Comparison of ENCODE assay signal across 16 mouse cellular contexts in genomic region chr2:29191216-29192215, GRCm38 (mm10).
DNase-seq lines count a peak whose midpoint lies in the region; ATAC-seq and TF ChIP-seq lines count a peak whose summit lies in the region.
"Had no signal": no experiment of that assay in that cellular context is flagged by ENCODE, and none has a peak within 500 bp of the region (broad histone marks: within the 10 kb centered on the region; RNA-seq: fewer than 3 reads in every experiment).

No protein-coding gene starts in this region.

- no peaks in the 10 kb centered on the region for H3K36me3 ChIP-seq in heart, adult 2 months (ENCODE audit: control insufficient read depth, insufficient read depth, low read length)
- no peaks in the 10 kb centered on the region for H3K36me3 ChIP-seq in heart, embryonic 12.5 days
- no peaks in the 10 kb centered on the region for H3K36me3 ChIP-seq in neural tube, embryonic 11.5 days (ENCODE audit: control insufficient read depth, insufficient read depth, low read length)
- H3K36me3 ChIP-seq: embryonic facial prominence, embryonic 15.5 days; limb, embryonic 12.5 days had no signal

- TF ChIP-seq EP300 in heart, adult 2 months (IDR thresholded peaks at IDR 0.05; ENCODE audit: insufficient read depth, low read depth, low read length): no peak

- ATAC-seq in heart, embryonic 12.5 days (ENCODE audit: insufficient number of reproducible peaks, low FRiP score): no peak
- no peak for ATAC-seq in neural tube, embryonic 11.5 days (ENCODE audit: insufficient read depth, low FRiP score, low TSS enrichment)
- ATAC-seq in neutrophil, adult 5-6 weeks (ENCODE audit: extremely low read depth, insufficient number of reproducible peaks, low FRiP score, poor library complexity, severe bottlenecking): peak; percentile 82
- ATAC-seq: CD4-positive, CD25-positive, alpha-beta regulatory T cell, adult 4 months; intestine, postnatal 0 days had no signal

- H3K9me3 ChIP-seq in heart, embryonic 12.5 days (replicated peaks): no peaks in the 10 kb centered on the region
- H3K9me3 ChIP-seq in neural tube, embryonic 11.5 days (ENCODE audit: control insufficient read depth, low read length): no peaks in the 10 kb centered on the region
- H3K9me3 ChIP-seq: embryonic facial prominence, embryonic 15.5 days; limb, embryonic 12.5 days had no signal

- H3K4me2 ChIP-seq in heart, embryonic 12.5 days: no peak overlapping the region
- no peak overlapping the region for H3K4me2 ChIP-seq in neural tube, embryonic 11.5 days (ENCODE audit: low read depth)
- H3K4me2 ChIP-seq: embryonic facial prominence, embryonic 15.5 days; limb, embryonic 12.5 days; lung, embryonic 14.5 days; midbrain, embryonic 11.5 days had no signal

- H3K27ac ChIP-seq in heart, adult 2 months: no peak overlapping the region
- no peak overlapping the region for H3K27ac ChIP-seq in heart, embryonic 12.5 days (ENCODE audit: poor library complexity, severe bottlenecking)
- H3K27ac ChIP-seq in neural tube, embryonic 11.5 days (ENCODE audit: low read depth, low read length): peak overlapping the region; percentile 63; the same call in 1 of the 2 replicates
- H3K27ac ChIP-seq in cerebellum, adult 2 months (ENCODE audit: insufficient read depth, low read length): no peak overlapping the region
- H3K27ac ChIP-seq: embryonic facial prominence, embryonic 15.5 days; limb, embryonic 12.5 days had no signal

- H3K79me2 ChIP-seq in heart, adult 2 months (replicated peaks; ENCODE audit: control insufficient read depth, insufficient read depth, low read length): no peaks in the 10 kb centered on the region

- TF ChIP-seq POLR2A in heart, adult 2 months (IDR thresholded peaks at IDR 0.05; ENCODE audit: insufficient read depth, low read depth, low read length): no peak
- no peak for TF ChIP-seq POLR2A in cerebellum, adult 2 months (IDR thresholded peaks at IDR 0.05; ENCODE audit: borderline replicate concordance, insufficient read depth, low read length)

- no peak overlapping the region for H3K9ac ChIP-seq in heart, adult 2 months (ENCODE audit: low read depth, low read length)
- H3K9ac ChIP-seq in heart, embryonic 12.5 days: no peak overlapping the region
- no peak overlapping the region for H3K9ac ChIP-seq in neural tube, embryonic 11.5 days (ENCODE audit: low read length)
- H3K9ac ChIP-seq: embryonic facial prominence, embryonic 15.5 days; limb, embryonic 12.5 days; lung, embryonic 14.5 days had no signal

- WGBS in heart, adult 2 months: 44% methylated on average over 10 of the region's 10 CpGs
- WGBS in heart, embryonic 12.5 days: 53% methylated on average over 10 of the region's 10 CpGs
- WGBS in neural tube, embryonic 11.5 days: 64% methylated on average over 10 of the region's 10 CpGs
- WGBS in cerebellum, adult 2 months: 84% methylated on average over 10 of the region's 10 CpGs

- intact Hi-C loops in heart, adult 2 months (cut with DNase I): no loop called here

- no peak overlapping the region for H3K4me3 ChIP-seq in heart, adult 2 months
- H3K4me3 ChIP-seq in heart, embryonic 12.5 days: no peak overlapping the region
- no peak overlapping the region for H3K4me3 ChIP-seq in neural tube, embryonic 11.5 days (ENCODE audit: low read depth, low read length)
- no peak overlapping the region for H3K4me3 ChIP-seq in cerebellum, adult 2 months (replicated peaks; ENCODE audit: insufficient read depth, low read depth, low read length)
- H3K4me3 ChIP-seq: embryonic facial prominence, embryonic 15.5 days; limb, embryonic 12.5 days had no signal

- peak in 1 of 2 experiments; percentile 20 for DNase-seq in heart, adult 2 months
- DNase-seq in neural tube, embryonic 11.5 days (ENCODE audit: low spot score): no peak
- DNase-seq in neural tube, embryonic 10.5 days (ENCODE audit: extremely low spot score, low spot score): no peak
- DNase-seq in kidney, postnatal 14 days: peak; percentile 64
- DNase-seq in left cerebral cortex, adult 9 months (ENCODE audit: low spot score in 2 of 2): no peak
- DNase-seq in cerebellum, adult 2 months: no peak
- DNase-seq: cerebellum, postnatal 36 days; lung, embryonic 14.5 days; right cerebral cortex, postnatal 25 days had no signal

- H3K27me3 ChIP-seq in heart, adult 2 months (ENCODE audit: control insufficient read depth, insufficient read depth, low read length): 0 out of 2 replicates have a peak, but pooled peaks cover 3% of the 10 kb centered on the region
- peaks cover 20% of the 10 kb centered on the region for H3K27me3 ChIP-seq in heart, embryonic 12.5 days (replicated peaks)
- H3K27me3 ChIP-seq in neural tube, embryonic 11.5 days (ENCODE audit: control insufficient read depth, insufficient read depth, low read length): no peaks in the 10 kb centered on the region
- H3K27me3 ChIP-seq in cerebellum, adult 2 months (ENCODE audit: control insufficient read depth, insufficient read depth, low read length): no peaks in the 10 kb centered on the region

- TF ChIP-seq CTCF in heart, adult 2 months (IDR thresholded peaks at IDR 0.05): peak; percentile 11; the same call in 1 of the 2 replicates
- no peak for TF ChIP-seq CTCF in cerebellum, adult 2 months (IDR thresholded peaks at IDR 0.05; ENCODE audit: borderline replicate concordance, insufficient read depth, low read depth, low read length)

- H3K4me1 ChIP-seq in heart, adult 2 months (ENCODE audit: control insufficient read depth, insufficient read depth, low read length): peaks cover 4% of the 10 kb centered on the region; the same call in 1 of the 2 replicates
- peaks cover 27% of the 10 kb centered on the region for H3K4me1 ChIP-seq in heart, embryonic 12.5 days (replicated peaks)
- peaks cover 12% of the 10 kb centered on the region; the same call in 1 of the 2 replicates for H3K4me1 ChIP-seq in neural tube, embryonic 11.5 days (ENCODE audit: control insufficient read depth, insufficient read depth, low read length)
- H3K4me1 ChIP-seq in cerebellum, adult 2 months (ENCODE audit: control insufficient read depth, insufficient read depth, low read length): no peaks in the 10 kb centered on the region
